Mouse (Mus musculus): ENCODE results near the gene Plin4.

DNA sequence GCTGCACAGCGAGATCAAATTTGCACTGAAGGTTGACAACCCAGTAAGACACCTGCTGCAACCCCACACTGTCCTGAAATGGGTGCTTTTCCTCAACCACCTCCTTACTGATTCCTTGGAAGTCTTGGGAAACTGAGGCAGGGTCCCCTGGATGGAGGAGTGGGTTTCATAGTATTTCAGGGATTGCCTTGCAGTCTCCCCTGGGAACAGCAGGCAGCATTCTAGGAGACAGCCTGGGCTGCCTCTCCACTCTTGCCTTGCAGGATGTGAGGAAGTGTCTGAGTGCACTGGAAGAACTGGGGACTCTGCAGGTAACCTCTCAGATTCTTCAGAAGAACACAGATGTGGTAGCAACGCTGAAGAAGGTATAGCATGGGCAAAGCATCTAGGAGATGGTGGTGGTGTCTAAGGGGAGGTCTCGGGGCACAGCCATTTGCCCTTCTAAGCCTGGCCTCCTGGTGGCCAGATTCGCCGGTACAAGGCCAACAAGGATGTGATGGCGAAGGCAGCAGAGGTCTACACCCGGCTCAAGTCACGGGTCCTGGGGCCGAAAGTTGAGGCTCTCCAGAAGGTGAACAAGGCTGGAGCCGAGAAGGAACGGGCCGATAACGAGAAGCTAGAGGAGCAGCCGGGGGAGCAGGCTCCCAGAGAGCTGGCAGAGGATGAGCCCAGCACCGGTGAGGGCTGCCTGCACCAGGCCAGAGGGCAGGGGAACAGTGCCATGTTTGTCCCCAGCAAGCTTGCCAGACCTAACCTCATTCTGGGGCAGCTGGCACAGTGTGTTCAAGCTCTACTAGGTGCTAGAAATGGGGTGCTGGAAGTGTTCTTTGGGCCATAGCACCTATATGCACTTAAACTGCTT lies 10.7 kb downstream of the Plin4 start:
- no peak for TF ChIP-seq POLR2A (IDR thresholded peaks at IDR 0.05; ENCODE audit: insufficient read depth, low read depth, low read length)
- no peak for TF ChIP-seq CTCF (IDR thresholded peaks at IDR 0.05; ENCODE audit: insufficient read depth, low read depth, low read length)

Measured in olfactory bulb, adult 2 months (tissue).